Mouse (Mus musculus) embryonic fibroblast, embryonic 13.5 days (primary cell): Measurements from ENCODE around the gene Stard3nl.

Experiments
- CTCF ChIP-seq: IDR thresholded peaks from 2 replicates; pipeline ENCODE4 v1.5.1; 2011; ENCODE audit warnings: mild to moderate bottlenecking, control low read depth, low read length, moderate library complexity, borderline replicate concordance; ENCODE audit not compliant: insufficient read depth
- POLR2A ChIP-seq: IDR thresholded peaks from 2 replicates; pipeline ENCODE4 v1.6.1; 2011; ENCODE audit warnings: low read depth, mild to moderate bottlenecking, control low read depth, low read length, moderate library complexity

DNA sequence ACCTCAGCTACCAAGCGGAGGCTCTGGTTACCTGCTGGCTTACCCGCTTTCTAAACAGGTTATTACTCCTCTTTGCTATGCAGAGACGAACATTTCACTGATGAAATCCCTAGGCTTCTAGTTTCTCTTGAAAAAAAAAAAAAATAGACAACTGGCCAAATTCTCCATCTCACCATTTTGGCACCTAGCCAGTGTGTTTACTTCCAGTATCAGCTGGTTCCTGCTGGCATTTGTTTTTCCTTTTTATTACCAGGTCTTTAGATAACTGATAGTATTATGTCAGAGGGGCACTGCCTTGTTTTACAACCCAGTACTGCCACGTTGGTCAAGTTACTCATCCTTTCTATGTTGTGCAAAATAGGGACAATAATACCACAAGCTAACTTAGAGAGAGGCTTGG is 5.3 kb downstream of the Stard3nl start:
- TF ChIP-seq CTCF, result no peak
- no peak for TF ChIP-seq POLR2A
